Mouse (Mus musculus) small intestine, adult 2 months (tissue): ENCODE results near the gene E4f1. TPM values are rescaled to one million over a fixed set of nuclear protein-coding genes. Genes with fewer than 3 reads are reported as not detected.

Source experiments
- H3K27ac ChIP-seq: fragments of 200-500 bp; 2 replicates; pipeline ENCODE4 v1.5.1; 2012; ENCODE audit warnings: low read depth, low read length, control low read depth, inconsistent platforms; ENCODE audit not compliant: insufficient read depth
- H3K27me3 ChIP-seq: fragments of 200-500 bp; 2 replicates; pipeline ENCODE4 v1.6.1; 2012; ENCODE audit warnings: mild to moderate bottlenecking, moderate library complexity, low read length, inconsistent platforms; ENCODE audit not compliant: control insufficient read depth, insufficient read depth
- H3K36me3 ChIP-seq: fragments of 200-500 bp; 2 replicates; pipeline ENCODE4 v1.6.1; 2012; ENCODE audit warnings: mild to moderate bottlenecking, low read length, control low read depth, inconsistent platforms; ENCODE audit not compliant: control insufficient read depth, insufficient read depth
- H3K4me1 ChIP-seq: fragments of 200-500 bp; 2 replicates; pipeline ENCODE4 v1.6.1; 2012; ENCODE audit warnings: low read length, inconsistent platforms, mixed read lengths; ENCODE audit not compliant: control insufficient read depth, insufficient read depth, insufficient read length
- H3K4me3 ChIP-seq: fragments of 200-500 bp; 2 replicates; pipeline ENCODE4 v1.5.1; 2012; ENCODE audit warnings: low read depth, mild to moderate bottlenecking, control low read depth, inconsistent platforms, low read length, moderate library complexity
- CTCF ChIP-seq: fragments of 200-500 bp; IDR thresholded peaks from 2 replicates; pipeline ENCODE4 v1.5.1; 2012; ENCODE audit warnings: low read depth, mild to moderate bottlenecking, control low read depth, inconsistent platforms, low read length, moderate library complexity, mixed read lengths; ENCODE audit not compliant: insufficient replicate concordance, insufficient read length; ENCODE audit errors: extremely low read depth
- POLR2A ChIP-seq: fragments of 200-500 bp; IDR thresholded peaks from 2 replicates; pipeline ENCODE4 v1.6.1; 2012; ENCODE audit warnings: low read depth, mild to moderate bottlenecking, control low read depth, inconsistent platforms, low read length, moderate library complexity
- WGBS: fragments of 180-500 bp; shearing (Covaris S2); methylation state at CpG from one replicate; pipeline ENCODE4 v1.1.7; 2018; 5-methylcytosine and 5-hydroxymethylcytosine counted together
- polyA plus RNA-seq: library from polyadenylated mRNA; depleted of rRNA; stranded (reverse); fragments of >200 nt; gene quantifications from 2 replicates; pipeline ENCODE4 v1.2.3, GENCODE M21; 2012; rRNA removed

Gene E4f1
- polyA plus RNA-seq, 1 experiment, result 74.5 TPM

GRCm38 (mm10) chr17:24402371-24402770 is 67.7 kb downstream of the E4f1 start:
- Histone ChIP-seq H3K4me1 (no peaks in the 10 kb centered on the region), H3K4me3 (no peak overlapping the region), H3K27me3 (no peaks in the 10 kb centered on the region), H3K27ac (no peak overlapping the region), H3K36me3 (peaks cover 42% of the 10 kb centered on the region)
- WGBS, result 86% methylated on average over 3 of the region's 3 CpGs
- TF ChIP-seq POLR2A, result no peak
- TF ChIP-seq CTCF, result no peak

GRCm38 (mm10) chr17:24394456-24394855 is 75.7 kb downstream of the E4f1 start:
- H3K27me3 ChIP-seq, result no peaks in the 10 kb centered on the region
- H3K27ac ChIP-seq, result no peak overlapping the region
- WGBS, result 76% methylated on average over 7 of the region's 7 CpGs
- TF ChIP-seq POLR2A (no peak), CTCF (no peak)
- no peaks in the 10 kb centered on the region; the same call in 1 of the 2 replicates for H3K4me1 ChIP-seq
- H3K4me3 ChIP-seq, result no peak overlapping the region
- H3K36me3 ChIP-seq, result peaks cover 11% of the 10 kb centered on the region

Other genes with a start within 250 kb of the E4f1 start
- 4.2 and 4.6 TPM in 2 replicates for gene Tedc2, start 249.5 kb downstream of the E4f1 start, polyA plus RNA-seq
- 4.1 and 8.4 TPM in 2 replicates for gene Ccnf, start 218.8 kb downstream of the E4f1 start, polyA plus RNA-seq
- 0.01 TPM in 1 of 2 replicates, not detected in the other for gene Abca17, start 119.2 kb downstream of the E4f1 start, polyA plus RNA-seq
- 14.2 and 37.0 TPM in 2 replicates for gene Abca3, start 118.4 kb downstream of the E4f1 start, polyA plus RNA-seq
- 44.2 and 76.7 TPM in 2 replicates for gene Rnps1, start 55.7 kb downstream of the E4f1 start, polyA plus RNA-seq
- 52.7 and 97.7 TPM in 2 replicates for gene Eci1, start 43.7 kb downstream of the E4f1 start, polyA plus RNA-seq
- gene Dnase1l2, start 27.2 kb downstream of the E4f1 start, polyA plus RNA-seq, result 2.9 and 4.8 TPM in 2 replicates
- 130 and 178 TPM in 2 replicates for gene Pgp, start 79 bp upstream of the E4f1 start, polyA plus RNA-seq
- gene Bricd5, start 3.6 kb upstream of the E4f1 start, polyA plus RNA-seq, result 0.77 and 2.3 TPM in 2 replicates
- 16.9 and 33.7 TPM in 2 replicates for gene Mlst8, start 8.8 kb upstream of the E4f1 start, polyA plus RNA-seq
- 0.50 and 0.77 TPM in 2 replicates for gene Caskin1, start 18.3 kb upstream of the E4f1 start, polyA plus RNA-seq
- gene Traf7, start 57.6 kb upstream of the E4f1 start, polyA plus RNA-seq, result 75.8 and 113 TPM in 2 replicates
- 1.2 and 6.1 TPM in 2 replicates for gene Rab26, start 63.9 kb upstream of the E4f1 start, polyA plus RNA-seq
- gene Pkd1, start 79.5 kb upstream of the E4f1 start, polyA plus RNA-seq, result 26.1 and 31.9 TPM in 2 replicates
- 52.8 and 83.5 TPM in 2 replicates for gene Tsc2, start 162.3 kb upstream of the E4f1 start, polyA plus RNA-seq
- gene Nthl1, start 162.4 kb upstream of the E4f1 start, polyA plus RNA-seq, result 6.0 and 7.2 TPM in 2 replicates
- gene Slc9a3r2, start 180.0 kb upstream of the E4f1 start, polyA plus RNA-seq, result 35.6 and 44.9 TPM in 2 replicates
- gene Npw, start 188.1 kb upstream of the E4f1 start, polyA plus RNA-seq, result 2.0 and 6.5 TPM in 2 replicates
- gene Zfp598, start 199.4 kb upstream of the E4f1 start, polyA plus RNA-seq, result 41.1 and 85.8 TPM in 2 replicates
- gene Syngr3, start 219.6 kb upstream of the E4f1 start, polyA plus RNA-seq, result 1.2 and 1.3 TPM in 2 replicates
- gene Gfer, start 225.8 kb upstream of the E4f1 start, polyA plus RNA-seq, result 22.8 and 35.9 TPM in 2 replicates
- 57.7 and 115 TPM in 2 replicates for gene Noxo1, start 225.9 kb upstream of the E4f1 start, polyA plus RNA-seq
- gene Tbl3, start 237.3 kb upstream of the E4f1 start, polyA plus RNA-seq, result 26.0 and 49.6 TPM in 2 replicates
- gene Rnf151, start 247.8 kb upstream of the E4f1 start, polyA plus RNA-seq, result 0.19 TPM in 1 of 2 replicates, not detected in the other
- gene Rps2, start 247.8 kb upstream of the E4f1 start, polyA plus RNA-seq, result 1,627 and 2,207 TPM in 2 replicates